Mouse (Mus musculus): ENCODE measurements around the gene Zfp655.
"Not testable (repeated sequence)": the region's sequence is repeated elsewhere in the genome, so short reads cannot be mapped to it uniquely, and the experiment has no call there.

Gene Zfp655

GRCm38 (mm10) chr5:145223395-145223794 lies 8.1 kb upstream of the Zfp655 start:
- no peak for DNase-seq

DNA sequence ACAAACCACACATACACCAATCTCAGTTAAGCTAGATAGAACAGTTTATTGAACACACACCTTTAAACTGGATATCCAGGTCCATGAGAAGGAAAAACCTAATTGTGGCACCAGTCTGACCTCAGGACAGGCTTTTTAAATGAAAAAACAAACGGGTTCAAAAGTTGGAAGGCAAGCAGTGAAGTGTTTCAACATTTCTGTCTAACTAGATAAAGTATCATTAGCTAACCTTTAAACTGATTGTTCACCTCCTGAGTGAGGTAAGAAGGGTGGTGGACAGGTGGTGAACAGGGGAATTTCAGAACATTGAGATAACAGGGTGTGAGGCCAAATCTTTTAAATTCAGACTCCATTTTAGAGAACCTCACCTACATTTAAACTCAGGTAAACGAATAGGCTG lies 5.1 kb upstream of the Zfp655 start:
- DNase-seq = no peak

GRCm38 (mm10) chr5:145229283-145229682 lies 2.2 kb upstream of the Zfp655 start:
- not testable (repeated sequence) for DNase-seq

DNA sequence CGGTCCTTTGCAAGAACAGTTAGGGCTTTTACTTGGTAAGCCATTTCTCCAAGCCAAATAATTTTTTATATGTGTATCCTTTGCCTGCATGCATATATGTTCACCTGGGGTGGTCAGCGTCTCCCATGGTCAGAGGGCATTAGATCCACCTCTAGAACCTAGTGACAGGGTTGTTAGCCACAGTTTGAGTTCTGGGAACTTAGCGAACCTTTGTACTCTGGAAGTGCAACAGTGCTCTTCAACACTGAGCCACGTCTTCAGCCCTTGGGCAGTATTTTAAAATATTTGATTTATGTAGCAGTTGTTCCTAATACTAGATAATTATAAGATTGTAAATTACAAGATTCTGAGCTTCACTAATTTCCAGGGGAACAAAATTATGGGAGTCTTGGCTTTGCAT lies 874 bp upstream of the Zfp655 start:
- DNase-seq = no peak

DNA sequence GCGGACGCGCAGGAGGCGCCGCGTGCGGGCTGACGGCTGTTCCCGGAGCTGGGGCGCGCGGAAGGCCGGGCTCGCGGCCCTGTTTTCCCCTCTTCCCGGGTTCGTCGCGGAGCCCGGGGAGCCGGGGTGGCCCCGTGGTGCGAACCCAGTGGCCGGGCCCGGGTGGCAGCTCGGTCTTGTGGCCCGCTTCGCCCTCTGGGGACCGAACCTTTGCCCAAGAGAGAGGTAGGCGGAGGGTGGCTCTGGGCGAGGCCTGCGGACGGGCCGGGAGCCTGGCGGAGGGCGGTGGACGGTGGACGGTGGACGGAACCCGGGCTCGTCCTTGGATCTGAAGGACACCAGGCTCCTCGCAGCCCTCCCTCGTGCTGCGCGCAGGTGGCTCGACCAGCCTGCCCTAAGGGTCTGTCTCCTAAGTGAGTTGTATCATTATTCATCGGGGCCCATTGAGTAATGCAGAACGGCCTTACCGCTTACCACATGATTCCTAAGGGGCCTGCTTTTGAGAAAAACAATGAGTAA lies 437 bp downstream of the Zfp655 start:
- no peak for DNase-seq

- peak; percentile 25 for DNase-seq
Measured at GRCm38 (mm10) chr5:145234636-145235035, 3.1 kb downstream of the Zfp655 start.

- no peak for DNase-seq
Measured at GRCm38 (mm10) chr5:145249520-145249919, 18.0 kb downstream of the Zfp655 start.

DNA sequence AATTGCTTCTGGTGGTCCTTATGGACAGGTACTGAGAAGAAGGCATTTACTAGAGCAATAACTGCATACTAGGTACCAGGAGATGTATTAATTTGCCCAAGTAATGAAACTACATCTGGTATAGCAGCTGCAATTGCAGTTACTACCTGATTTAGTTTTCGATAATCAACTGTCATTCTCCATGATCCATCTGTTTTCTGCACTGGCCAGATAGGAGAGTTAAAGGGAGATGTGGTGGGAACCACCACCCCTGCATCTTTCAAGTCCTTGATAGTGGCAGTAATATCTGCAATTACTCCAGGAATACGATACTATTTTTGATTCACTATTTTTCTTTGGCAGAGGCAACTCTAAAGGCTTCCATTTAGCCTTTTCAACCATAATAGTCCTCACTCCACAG lies 42.1 kb downstream of the Zfp655 start:
- DNase-seq = not testable (repeated sequence)

- DNase-seq = no peak
Measured at GRCm38 (mm10) chr5:145279948-145280347, 48.4 kb downstream of the Zfp655 start.

- DNase-seq = peak; percentile 94
Measured at GRCm38 (mm10) chr5:145280371-145281143, 49.0 kb downstream of the Zfp655 start, which contains the start of gene Zscan25. Zscan25 (plus strand) TSS chr5:145280500.

DNA sequence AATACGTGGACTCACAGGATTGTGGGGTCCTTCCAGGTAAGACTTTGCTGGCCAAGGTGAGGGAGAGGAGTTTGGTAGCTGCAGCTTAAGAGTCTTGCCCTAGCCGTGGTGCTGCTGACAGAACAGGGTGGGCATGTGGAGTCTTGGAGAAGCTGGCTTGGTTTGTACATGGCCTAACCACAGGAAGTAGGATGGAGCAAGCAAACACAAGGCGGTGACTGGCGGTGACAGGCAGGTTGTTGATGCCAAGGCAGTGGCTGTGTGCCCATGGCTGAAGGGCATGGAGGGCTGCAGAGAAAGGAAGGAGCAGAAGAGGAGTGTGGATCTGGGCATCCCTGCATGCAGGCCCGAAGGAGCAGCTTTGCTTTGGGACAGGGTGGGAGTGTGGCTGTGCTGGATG lies 56.9 kb downstream of the Zfp655 start:
- DNase-seq = no peak

DNA sequence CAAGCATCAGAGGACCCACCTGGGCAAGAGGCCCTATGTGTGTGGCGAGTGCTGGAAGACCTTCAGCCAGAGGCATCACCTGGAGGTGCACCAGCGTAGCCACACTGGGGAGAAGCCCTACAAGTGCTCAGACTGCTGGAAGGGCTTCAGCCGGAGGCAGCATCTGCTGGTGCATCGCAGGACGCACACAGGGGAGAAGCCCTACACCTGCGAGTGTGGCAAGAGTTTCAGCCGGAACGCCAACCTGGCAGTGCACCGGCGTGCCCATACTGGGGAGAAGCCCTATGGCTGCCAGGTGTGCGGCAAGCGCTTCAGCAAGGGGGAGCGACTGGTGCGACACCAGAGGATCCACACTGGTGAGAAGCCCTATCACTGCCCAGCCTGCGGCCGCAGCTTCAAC lies 59.2 kb downstream of the Zfp655 start:
- no peak for DNase-seq

DNA sequence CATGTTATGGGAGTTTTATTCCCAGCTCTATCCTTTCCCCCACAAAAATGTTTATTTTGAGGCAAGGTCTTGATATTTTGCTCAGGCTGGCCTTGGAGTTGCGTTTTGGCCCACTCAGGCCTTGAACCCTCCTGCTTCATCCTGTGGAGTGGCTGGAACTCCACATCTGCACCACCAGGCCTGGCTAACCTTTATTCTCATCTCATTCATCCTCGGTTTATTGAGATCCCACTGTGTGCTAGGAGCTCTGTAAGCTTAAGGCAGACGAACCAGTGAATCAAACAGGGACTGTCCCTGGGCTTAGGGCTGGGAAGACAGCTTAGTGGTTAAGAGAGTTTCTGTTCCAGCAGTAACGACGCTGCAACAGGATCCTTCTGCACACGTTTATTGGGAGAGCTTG lies 60.9 kb downstream of the Zfp655 start:
- DNase-seq = no peak
